Mouse (Mus musculus) adrenal gland, adult 8-10 months (tissue): ENCODE measurements around the gene Rhbdd3. TPM values are rescaled to one million over a fixed set of nuclear protein-coding genes. Genes with fewer than 3 reads are reported as not detected.

ENCODE experiments used
- DNase-seq: peaks from one replicate; pipeline ENCODE4 v3.0.0; 2022
- total RNA-seq, 4 experiments: library from RNA; stranded (reverse); gene quantifications; 2 replicates each; pipeline ENCODE4 v1.2.4; 2022

Gene Rhbdd3
- 10 to 100 TPM; 19.8 to 31.3 (median 24.4) TPM for total RNA-seq

DNA sequence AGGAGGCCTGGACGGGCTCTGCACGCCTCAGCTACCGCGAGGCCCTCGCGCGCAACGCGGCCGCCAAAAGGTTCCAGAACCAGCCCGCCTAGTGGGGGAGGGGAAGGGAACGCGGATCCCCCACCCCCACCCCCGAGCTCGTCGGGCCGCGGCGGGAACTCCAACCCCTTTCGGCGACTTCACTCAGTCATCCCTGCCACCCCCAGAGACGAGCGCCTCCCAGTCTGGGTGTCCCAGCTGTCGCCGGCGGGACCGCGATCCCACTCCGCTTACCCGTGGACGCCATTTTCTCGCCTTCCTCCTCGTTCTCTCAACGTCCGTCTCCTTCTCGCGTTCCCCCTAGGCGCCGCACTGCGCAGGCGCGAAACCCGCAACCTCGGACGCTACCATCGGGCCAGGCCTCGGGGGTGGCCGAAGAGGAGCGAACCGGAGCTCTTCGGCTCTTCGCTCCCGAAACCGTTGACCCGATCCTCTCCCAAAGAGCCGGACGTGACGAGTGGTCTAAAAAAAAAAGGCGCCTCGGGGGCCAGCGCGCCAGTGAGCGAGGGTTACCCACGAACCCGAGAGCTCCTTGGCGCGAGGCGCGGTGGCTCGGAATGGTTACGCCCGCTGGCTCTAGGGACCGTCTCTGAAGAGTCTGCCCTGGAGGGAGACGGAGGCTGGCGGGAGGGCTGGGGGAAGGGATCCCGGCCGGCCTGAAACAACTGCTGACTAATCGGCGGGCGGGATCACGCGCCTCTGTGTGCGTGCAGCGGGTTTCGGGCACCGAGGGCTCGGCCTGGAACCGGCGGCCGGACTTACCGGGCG lies at the start of gene Rhbdd3, which contains the start of gene Ewsr1:
Gene Rhbdd3 (plus strand): TSS at position 191 of the 807 bp plus-strand sequence.
Gene Ewsr1 (minus strand): TSS at position 531 of the 807 bp plus-strand sequence.
- peak; percentile 94 for DNase-seq

DNA sequence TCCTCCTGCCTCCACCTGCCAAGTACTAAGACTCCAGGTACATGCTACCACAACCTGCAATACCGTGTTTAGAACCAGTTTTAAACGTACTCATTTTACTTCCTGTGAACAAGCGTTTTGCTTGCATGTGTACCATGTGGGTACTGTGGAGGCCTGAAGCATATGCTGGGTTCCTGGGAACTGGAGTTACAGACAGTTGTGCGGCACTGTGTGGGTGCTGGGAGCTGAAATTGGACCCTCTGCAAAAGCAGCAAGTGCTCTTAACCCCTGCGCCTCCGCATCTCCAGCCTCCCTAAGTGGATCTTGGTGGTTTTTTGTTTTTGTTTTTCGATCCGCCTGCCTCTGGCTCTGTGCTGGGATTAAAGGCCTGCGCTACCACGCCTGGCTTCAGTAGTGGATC lies 47.1 kb upstream of the Rhbdd3 start:
- DNase-seq: no peak

DNA sequence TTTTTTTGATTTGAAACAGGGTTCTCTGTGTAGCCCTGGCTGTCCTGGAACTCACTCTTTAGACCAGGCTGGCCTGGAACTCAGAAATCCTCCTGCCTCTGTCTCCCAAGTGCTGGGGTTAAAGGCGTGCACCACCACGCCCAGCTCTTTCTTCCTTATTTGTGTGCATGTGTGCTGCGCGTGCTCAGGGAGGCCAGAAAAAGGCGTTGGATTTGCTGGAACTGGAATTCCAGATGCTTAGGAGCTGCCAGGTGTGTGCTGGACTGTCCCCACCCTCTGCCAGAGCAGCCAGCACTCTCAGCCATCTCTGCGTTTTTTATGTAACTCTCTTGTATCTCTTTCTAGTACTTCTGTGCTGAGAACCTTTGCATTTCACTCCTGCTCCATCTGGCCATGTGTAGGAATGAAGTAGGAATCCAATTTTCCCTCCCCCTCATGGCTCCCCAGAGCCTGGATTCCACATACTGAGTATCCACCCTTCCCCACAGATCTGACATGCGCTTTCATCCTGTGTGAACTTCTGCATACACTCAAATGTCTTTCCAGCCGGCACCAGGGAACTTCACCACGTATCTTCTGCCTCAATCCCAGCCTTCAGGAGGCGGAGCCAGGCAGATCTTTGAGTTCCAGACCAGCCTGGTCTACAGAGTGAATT lies 46.4 kb upstream of the Rhbdd3 start:
- no peak for DNase-seq

DNA sequence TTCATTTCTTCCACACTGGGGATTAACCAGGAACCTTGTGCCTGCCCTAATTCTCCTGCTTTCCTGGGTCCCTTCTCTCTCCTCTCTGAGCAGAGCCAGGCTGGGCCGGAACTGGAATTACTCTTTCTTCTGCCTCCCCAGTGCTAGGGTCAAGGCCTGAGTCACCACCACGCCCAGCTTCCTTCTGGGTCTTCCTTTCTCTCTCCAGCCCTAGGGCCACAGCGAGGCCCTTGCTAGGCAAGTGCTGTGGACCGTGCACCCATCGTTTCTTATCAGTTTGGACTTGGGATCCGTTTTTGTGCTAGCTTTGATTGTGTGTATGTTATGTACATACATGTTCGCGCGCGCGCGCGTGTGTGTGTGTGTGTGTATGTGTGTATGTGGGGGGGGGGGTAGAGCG lies 44.6 kb upstream of the Rhbdd3 start:
- no peak for DNase-seq

DNA sequence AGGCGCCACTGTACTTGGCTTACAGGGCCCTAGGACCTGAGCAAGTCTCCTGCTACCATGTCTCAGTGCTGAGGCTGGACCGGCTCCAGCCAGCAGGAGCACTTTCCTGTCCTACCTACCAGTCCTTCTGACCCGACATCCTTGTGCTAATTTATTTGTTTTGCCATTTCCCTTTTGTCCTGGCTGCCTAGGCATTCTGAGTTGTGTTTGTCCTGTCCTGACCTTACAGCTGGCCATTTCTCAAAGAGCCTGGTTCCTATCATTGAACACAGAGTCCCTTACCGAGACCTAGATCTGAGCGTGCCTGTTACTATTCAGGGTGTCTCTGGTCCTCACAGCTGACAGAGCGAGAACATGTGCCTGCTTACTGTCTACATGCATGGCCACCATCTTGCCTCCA lies 43.9 kb upstream of the Rhbdd3 start:
- DNase-seq: no peak

DNA sequence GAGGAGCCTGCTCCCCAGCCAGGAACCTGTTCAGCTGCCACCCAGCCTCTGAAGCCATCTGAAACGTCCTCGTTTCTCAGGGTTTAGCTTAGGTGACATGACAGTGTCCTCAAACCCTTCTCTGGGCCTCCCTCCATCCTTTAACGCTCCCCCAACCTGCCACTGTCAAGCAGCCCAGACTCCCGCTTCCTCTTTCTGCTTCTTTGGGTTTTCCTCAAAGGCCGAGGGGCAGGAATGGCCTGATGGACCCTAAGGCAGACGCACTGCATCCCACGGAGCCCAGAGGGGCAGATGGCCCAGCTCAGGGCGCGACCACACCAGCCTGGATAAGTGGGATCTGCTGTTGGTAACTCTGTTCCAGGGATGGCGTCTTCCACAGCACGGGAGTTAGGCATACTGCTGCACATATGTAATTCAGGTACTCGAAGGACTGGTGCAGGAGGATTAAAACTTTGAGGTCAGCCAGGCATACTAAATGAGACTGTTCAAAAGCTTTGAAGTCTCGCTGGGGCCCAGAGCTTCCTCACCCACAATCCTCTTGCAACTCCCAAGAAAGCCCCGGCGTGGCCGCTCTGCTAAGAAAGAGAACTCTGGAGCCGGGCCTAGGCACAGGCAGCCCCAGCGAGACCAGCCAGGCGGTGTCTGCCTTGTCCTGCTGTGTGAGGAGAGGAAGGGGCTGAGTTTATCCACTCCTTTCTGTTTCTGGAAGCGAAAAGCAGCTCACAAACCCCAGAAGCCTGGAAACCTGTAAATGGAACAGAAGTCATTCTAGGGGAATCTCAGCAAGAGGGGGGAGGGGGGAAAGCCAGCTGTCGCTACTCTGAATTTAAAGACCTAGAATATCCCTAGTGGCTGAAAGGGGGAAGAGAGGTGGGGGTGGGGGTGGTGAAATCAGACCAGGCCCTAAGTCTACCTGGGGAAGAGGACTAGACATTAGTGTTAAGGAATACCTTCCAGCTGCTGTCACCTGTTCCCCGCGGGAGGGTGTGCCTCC lies 42.5 kb upstream of the Rhbdd3 start:
- no peak for DNase-seq

DNA sequence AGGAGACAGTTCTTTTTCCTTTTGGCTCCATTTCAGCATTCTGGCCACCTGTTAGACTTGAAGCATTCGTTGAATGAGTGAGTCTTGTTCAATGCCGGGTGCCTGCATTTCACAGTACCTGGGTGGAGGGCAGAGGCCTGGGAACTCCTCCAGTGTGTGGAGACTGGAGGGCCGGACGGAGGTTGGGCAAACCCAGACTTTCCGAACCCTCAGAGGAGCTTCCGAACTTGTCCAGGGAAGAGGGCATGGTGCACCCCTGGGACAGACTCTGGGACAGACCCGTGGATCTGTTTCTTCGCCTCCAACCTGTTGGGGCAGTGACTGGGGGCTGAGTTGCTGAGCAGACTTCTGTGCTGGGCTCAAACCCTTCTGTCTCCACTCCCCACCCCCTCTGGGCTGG lies 41.7 kb upstream of the Rhbdd3 start:
- DNase-seq: no peak

DNA sequence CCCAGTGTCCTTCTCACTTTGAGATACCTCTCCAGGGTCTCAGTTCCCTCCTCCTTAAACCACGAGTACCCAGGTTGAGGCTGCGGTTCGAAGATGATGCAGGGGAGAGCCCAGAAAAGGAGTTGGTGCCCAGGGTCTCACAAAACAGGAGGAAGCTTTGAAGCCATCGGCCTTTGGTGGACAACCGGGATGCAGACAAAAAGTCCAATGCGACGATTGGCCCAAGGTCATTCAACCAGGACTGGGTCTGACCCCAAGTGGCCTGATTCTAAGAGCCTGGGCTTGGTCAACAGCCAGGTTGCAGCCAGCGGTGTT lies 41.2 kb upstream of the Rhbdd3 start:
- DNase-seq: no peak

DNA sequence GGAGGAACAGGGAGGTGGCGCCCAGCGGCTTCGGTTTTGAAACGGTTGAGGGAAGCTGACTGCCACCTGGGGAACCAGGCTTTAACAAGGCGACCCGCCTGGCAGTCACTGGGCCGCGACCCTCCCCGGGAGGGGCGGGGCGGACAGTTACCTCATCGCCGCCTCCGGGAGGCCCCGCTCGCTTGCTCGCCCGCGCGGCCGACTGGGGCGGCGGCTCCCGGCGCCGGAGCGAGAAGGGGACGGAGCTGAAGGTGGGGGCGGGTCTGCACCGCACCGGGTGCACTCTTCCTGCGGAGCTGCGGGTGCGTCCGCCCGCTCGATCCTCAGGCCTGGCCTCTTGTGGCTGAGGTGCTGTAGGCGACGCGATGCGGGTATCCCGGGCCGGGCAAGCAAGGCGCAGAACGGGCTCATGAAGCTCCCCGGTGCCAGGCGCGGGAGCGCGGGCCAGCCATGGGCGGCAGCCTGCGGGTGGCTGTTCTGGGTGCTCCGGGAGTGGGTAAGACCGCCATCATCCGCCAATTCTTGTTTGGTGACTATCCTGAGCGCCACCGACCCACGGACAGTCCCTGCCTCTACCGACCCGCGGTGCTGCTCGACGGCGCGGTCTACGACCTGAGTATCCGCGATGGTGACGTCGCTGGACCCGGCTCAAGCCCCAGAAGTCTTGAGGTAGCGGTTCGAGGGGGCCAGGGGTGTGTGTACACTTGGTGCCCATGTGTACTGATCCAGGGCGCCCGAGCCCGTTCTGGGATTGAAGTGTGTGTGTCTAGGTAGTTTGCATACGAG lies 40.7 kb upstream of the Rhbdd3 start, which contains the start of gene Rasl10a:
Gene Rasl10a (plus strand): TSS at position 273 of the 786 bp plus-strand sequence.
- DNase-seq: no peak

DNA sequence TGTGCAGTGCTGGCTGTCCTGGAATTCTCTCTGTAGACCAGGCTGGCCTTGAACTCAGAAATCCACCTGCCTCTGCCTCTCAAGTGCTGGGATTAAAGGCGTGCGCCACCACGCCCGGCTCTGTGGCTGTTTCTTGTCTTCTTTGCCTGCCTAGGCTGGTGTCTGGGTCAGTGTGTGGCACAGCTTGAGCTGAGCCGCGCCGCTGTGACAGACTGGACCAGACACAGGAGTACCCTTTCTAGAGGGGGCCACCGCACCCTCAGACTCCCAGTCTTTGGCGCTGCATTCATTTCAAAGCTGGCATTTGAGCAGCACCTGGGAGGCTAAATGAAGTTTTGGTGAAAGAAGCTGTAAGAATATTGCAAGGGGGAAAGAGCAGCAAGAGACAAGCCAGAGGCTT lies 39.9 kb upstream of the Rhbdd3 start:
- no peak for DNase-seq

DNA sequence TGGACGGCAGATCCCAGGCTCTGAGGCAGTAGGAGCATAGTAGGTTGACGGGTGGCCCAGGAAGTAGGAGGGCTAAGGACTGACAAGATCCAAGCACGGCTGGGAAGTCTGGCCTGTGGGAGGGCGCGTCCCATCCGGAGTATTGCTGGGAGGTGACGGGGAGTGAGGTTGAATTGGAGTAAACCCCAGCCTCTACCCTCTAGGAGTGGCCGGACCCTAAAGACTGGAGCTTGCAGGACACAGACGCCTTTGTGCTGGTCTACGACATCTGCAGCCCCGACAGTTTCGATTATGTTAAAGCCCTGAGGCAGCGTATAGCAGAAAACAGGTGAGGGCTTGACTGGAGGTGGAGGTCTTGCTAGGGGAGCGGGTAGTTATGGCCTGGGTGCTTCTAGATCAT lies 39.5 kb upstream of the Rhbdd3 start:
- no peak for DNase-seq

DNA sequence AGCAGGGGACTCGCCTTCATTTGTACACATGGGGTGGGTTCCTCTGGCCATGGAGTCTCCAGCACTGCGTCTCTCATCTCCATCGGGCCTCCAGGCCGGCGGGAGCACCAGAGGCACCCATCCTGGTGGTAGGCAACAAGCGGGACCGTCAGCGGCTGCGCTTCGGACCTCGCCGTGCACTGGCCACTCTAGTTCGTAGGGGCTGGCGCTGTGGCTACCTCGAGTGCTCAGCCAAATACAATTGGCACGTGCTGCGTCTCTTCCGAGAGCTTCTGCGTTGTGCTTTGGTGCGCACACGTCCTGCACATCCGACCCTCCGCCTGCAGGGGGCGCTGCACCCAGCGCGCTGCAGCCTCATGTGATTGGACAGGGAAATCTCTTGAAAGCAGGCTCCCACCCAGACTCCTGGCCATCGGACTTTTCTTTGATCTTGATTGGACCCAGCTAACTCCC lies 39.0 kb upstream of the Rhbdd3 start:
- DNase-seq: no peak

DNA sequence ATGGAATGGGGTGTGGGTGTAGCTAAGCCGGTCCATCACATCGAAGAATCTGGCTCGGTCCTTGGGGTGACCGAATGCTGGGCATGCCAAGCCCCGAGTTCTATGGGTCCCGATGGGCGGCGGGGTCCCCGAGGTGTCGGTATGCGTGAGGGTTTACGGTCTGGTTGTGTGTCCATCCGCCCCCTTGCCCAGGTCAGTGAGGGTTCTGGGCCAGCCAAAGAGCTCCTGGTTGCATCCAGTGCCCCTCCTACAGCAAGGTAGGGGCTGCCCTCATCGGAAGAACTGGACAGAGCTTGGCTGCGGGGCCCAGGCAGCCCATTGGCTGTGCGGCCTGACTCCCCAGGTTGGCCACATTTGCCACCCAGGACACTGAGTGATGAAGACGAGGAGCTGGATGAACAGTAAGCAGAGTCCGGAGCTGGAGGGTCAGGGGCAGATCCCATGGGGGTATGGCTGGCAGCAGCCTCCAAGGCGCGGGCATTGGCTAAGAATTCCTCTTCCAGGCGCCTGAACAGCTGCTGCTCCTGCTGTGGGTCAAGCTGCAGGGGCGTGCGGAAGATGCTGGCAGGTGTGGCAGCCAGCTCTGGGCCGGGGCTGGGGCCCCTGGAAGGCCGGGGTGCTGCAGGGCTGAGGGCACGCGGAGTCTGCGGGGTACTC lies 37.8 kb upstream of the Rhbdd3 start:
- no peak for DNase-seq

DNA sequence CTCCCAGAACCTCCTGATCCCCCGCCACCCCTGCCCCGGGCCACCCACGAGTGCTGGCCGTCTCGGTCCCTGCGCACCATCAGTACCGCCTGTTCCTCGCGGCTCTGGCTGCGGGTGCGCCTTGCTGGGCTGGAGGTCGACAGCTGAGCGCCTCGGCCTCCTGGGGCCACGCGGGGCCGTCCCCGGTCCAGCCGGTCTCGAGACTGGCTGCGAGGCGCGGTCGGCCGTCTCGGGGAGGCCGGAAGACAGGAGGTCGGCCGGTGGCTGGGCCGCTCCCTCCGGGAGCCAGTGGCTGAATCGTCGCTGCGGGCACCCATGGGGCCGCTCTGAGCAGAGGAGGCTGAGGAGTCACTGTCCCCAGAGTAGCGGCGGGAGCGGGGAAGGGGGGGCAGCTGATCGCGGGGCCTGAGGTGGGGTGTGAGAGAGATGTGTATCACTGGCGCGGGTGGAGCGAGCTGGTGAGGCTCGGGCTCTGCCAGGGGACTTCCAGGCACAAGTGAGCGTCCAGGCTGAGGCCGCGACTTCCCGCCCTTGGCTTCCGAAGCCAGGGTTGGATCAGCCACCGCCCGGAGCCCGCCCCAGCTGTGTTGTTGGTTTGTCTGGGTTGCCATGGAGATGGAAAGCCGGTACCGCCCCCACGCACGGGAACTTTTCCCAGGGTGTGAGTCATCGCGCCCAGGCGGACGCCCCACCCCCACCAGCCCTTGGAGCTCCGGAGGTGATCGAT lies 37.1 kb upstream of the Rhbdd3 start:
- DNase-seq: peak; percentile 95

DNA sequence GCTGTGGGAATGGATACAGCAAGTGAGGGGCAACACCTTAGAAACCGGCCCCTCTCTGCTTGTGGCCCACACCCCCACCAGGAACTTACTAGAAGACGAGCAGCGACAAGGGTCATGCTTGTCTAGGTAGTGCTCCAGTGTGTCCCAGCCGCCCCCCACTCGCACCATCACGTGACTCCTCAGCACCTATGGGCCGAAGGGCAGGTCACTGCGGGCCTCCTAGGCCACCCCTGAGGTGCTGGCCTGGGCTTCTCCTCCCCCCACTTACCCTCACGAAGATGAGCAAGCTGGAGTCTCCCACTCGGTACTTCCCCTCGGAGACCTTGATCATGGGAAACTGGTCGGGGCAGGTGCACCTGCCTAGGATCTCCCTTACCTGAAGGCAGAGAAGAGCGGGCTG lies 36.4 kb upstream of the Rhbdd3 start:
- no peak for DNase-seq

DNA sequence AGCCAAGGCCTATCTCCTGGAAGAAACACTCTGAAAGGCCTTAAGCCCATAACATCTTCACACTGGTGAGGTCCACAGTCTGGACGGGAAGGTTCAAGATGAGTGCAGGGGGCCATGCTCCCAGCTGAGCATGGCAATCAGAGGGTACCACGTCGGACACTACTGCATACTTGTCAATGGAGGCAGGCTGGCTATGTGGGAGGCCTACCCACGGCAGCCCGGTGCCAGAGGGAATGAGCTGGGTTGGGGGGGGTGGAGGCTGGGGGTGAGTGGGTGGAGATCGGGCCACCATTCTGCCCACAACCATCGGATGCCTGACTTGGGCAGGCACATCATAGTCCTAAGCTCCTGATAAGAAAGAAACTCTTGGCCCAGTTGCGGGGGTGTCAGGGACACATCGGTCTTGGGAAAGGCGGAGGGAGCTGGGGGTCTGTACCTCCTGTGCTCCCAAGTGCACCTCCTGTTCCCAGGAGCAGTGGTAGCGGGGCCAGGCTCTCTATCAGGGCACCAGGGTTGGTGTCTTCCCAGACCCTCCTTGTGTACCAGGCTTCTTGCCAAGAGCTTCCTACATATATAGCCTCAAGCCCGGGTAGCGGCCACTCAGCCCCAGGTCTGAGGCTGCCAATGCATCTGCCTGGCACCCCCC lies 35.7 kb upstream of the Rhbdd3 start:
- no peak for DNase-seq

DNA sequence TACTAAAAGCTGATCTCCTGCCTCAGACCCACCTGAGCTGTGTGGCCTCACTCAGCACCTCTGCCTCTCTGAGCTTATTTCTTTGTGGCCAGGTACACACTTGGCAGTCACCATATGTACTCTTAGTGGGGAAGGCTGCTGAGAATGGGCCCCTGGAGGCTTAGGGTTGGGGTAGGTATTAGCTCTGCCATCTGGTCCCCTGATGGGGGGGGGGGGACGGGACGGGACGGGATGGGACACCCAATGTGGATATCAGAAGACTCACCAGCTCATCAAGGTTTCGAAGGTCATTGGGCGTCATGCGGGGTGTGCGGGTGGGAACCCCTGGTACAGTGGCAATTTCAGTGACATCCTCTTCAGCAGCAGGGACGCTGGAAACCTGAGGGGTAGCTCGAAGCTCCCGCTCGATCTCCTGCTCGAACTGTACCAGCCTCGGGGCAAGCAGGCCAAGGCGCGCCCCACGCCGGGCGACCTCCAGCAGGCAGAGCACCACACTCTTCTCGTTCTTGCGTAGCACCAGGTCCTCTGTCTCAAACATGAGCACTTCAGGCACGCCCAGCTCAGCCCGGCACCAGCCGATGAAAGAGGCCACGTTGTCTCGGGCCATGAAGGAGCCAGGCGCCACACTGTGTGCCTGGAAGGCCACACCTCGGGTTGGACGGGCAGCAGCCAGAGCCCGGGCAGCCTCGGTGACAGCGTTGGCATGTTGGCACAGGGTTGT lies 35.0 kb upstream of the Rhbdd3 start:
- DNase-seq: no peak

DNA sequence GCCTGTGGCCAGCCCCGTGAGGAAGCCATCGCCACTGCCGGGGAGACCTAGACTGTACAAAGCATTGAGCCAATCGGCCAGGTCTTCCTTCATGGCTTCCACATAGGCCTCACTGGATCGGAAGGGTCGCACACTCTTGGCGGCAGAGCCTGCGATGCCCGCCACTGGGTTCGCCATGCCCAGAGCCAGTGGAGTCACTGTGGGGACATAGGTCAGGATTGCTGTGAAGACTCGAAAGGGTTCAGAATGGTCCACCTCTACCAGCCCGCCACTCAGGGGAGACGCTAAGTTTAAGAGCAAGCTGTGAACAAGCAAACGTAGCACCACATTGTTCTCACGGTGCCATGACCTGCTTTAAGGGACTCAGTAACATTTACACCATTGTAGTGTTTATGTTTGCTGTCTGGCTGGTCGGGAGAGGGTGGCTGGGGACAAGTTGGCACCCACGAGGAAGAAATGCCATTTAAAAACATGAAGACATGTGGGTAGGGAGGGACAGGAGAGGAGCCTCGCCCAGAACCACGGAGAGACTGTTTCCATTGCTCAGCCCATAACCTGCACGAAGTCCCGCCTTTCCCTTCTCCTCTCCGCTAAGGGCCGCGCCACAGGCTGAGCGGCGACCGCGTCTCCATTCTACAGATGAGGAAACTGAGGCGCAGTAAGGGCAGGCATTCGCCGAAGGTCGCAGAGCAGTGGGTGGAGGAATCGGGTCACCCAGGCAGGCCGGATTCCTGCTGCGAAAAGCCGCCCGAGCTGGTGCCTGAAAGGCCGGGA lies 34.3 kb upstream of the Rhbdd3 start:
- no peak for DNase-seq
